Comparison of ENCODE assay signal across 7 mouse cellular contexts in genomic region chr2:84799041-84799561, GRCm38 (mm10). TPM values are rescaled to one million over a fixed set of nuclear protein-coding genes. Genes with fewer than 3 reads are reported as not detected.
DNase-seq lines count a peak whose midpoint lies in the region; ATAC-seq and TF ChIP-seq lines count a peak whose summit lies in the region.

No protein-coding gene starts in this region.

- H3K4me3 ChIP-seq in gastrocnemius, adult 2 months = peak overlapping the region; percentile 88
- H3K4me3 ChIP-seq in macrophage (ENCODE audit: inconsistent target) = peak overlapping the region; percentile 83

- peak; percentile 76 for ATAC-seq in common myeloid progenitor, adult 5-6 weeks (replicated peaks; ENCODE audit: low read depth, poor library complexity, severe bottlenecking)

- 0% methylated on average over 14 of the region's 16 CpGs for WGBS in macrophage (ENCODE audit: missing documents)

- peaks cover 31% of the 10 kb centered on the region for H3K79me2 ChIP-seq in macrophage (ENCODE audit: inconsistent target)

- peak overlapping the region; percentile 81 for H3K27ac ChIP-seq in gastrocnemius, adult 2 months
- H3K27ac ChIP-seq in macrophage = peak overlapping the region; percentile 80

- peak; percentile 82 for TF ChIP-seq CTCF in gastrocnemius, adult 2 months (IDR thresholded peaks at IDR 0.05)

- intact Hi-C loops in gastrocnemius, adult 2 months (cut with DNase I) = loop anchor here (5.0 kb wide), 2 partner anchors 57 to 342 kb away; partner anchors contain the start of gene Gm19426

- peak; percentile 49 to 55 for DNase-seq in adrenal gland, adult 18-20 months (ENCODE audit: low spot score in 2 of 2)
- DNase-seq in gastrocnemius, adult 2 months = peak; percentile 57
- DNase-seq in hindlimb bud, embryonic 11.5 days (ENCODE audit: extremely low spot score, low read depth, low spot score) = peak; percentile 61
- peak; percentile 61 to 71 for DNase-seq in left cerebral cortex, adult 18-20 months (ENCODE audit: low spot score in 2 of 2)
- peak; percentile 31 for DNase-seq in right cerebral cortex, postnatal 14 days

- H3K36me3 ChIP-seq in macrophage (ENCODE audit: inconsistent target) = peaks cover 22% of the 10 kb centered on the region

RNA-seq across cellular contexts. Expression of gene Ube2l6, which starts 0.5 kb away (rescaled TPM):
- 10 to 100 TPM; 17.6 to 26.4 TPM for total RNA-seq in adrenal gland, adult 18-20 months (2021)
- 20.6 and 24.7 TPM in 2 replicates for total RNA-seq in common myeloid progenitor, adult 5-6 weeks (2017)
- total RNA-seq in gastrocnemius, adult 2 months (2021) = 1 to 10 TPM; 2.0 to 3.8 TPM
- total RNA-seq in left cerebral cortex, adult 18-20 months (2021) = 1 to 10 TPM; 8.2 to 8.5 TPM
- total RNA-seq in macrophage (2018; cell fraction: chromatin; rRNA removed) = 10 to 100 TPM in 24 of 26 experiments, 1 to 10 TPM in 2; 3.9 to 92.3 (median 46.7) TPM
- 100 to 1,000 TPM in 22 of 26 experiments, 10 to 100 TPM in 4; 83.2 to 417 (median 233) TPM for total RNA-seq in macrophage (2018; cell fraction: cytosol; rRNA removed)
- total RNA-seq in macrophage (2018; cell fraction: nucleus; rRNA removed) = 100 to 1,000 TPM in 14 of 26 experiments, 10 to 100 TPM in 12; 33.9 to 328 (median 145) TPM
- 74.5 to 138 TPM (median 98.4 TPM) in 3 replicates for polyA plus RNA-seq in macrophage (2018)

RNA-seq across cellular contexts. Expression of gene Smtnl1, which starts 23.4 kb away (rescaled TPM):
- total RNA-seq in adrenal gland, adult 18-20 months (2021) = under 1 TPM in 1 of 2 experiments, not detected in 1; 0.32 TPM
- total RNA-seq in common myeloid progenitor, adult 5-6 weeks (2017) = not detected in 2 replicates
- total RNA-seq in gastrocnemius, adult 2 months (2021) = 100 to 1,000 TPM in 1 of 2 experiments, 10 to 100 TPM in 1; 53.0 to 125 TPM
- not detected for total RNA-seq in left cerebral cortex, adult 18-20 months (2021)
- total RNA-seq in macrophage (2018; cell fraction: chromatin; rRNA removed) = not detected
- total RNA-seq in macrophage (2018; cell fraction: cytosol; rRNA removed) = not detected
- not detected for total RNA-seq in macrophage (2018; cell fraction: nucleus; rRNA removed)
- not detected in 3 replicates for polyA plus RNA-seq in macrophage (2018)

RNA-seq across cellular contexts. Expression of gene Serping1, which starts 23.9 kb away (rescaled TPM):
- total RNA-seq in adrenal gland, adult 18-20 months (2021) = 100 to 1,000 TPM in 1 of 2 experiments, 10 to 100 TPM in 1; 78.6 to 115 TPM
- not detected in 2 replicates for total RNA-seq in common myeloid progenitor, adult 5-6 weeks (2017)
- 10 to 100 TPM; 52.3 to 82.6 TPM for total RNA-seq in gastrocnemius, adult 2 months (2021)
- 1 to 10 TPM; 8.5 to 9.2 TPM for total RNA-seq in left cerebral cortex, adult 18-20 months (2021)
- 1 to 10 TPM in 1 of 26 experiments, under 1 TPM in 1, not detected in 24; 0.25 to 3.7 TPM for total RNA-seq in macrophage (2018; cell fraction: chromatin; rRNA removed)
- total RNA-seq in macrophage (2018; cell fraction: cytosol; rRNA removed) = under 1 TPM in 9 of 26 experiments, not detected in 17; 0.09 to 0.33 (median 0.14) TPM
- total RNA-seq in macrophage (2018; cell fraction: nucleus; rRNA removed) = 1 to 10 TPM in 1 of 26 experiments, under 1 TPM in 6, not detected in 19; 0.24 to 1.7 (median 0.42) TPM
- polyA plus RNA-seq in macrophage (2018) = 0.07 TPM in 1 of 3 replicates, not detected in the others

RNA-seq across cellular contexts. Expression of gene Timm10, which starts 27.7 kb away (rescaled TPM):
- 10 to 100 TPM; 45.8 to 59.0 TPM for total RNA-seq in adrenal gland, adult 18-20 months (2021)
- 43.7 and 48.9 TPM in 2 replicates for total RNA-seq in common myeloid progenitor, adult 5-6 weeks (2017)
- total RNA-seq in gastrocnemius, adult 2 months (2021) = 10 to 100 TPM; 42.0 to 57.7 TPM
- 10 to 100 TPM; 46.9 to 57.8 TPM for total RNA-seq in left cerebral cortex, adult 18-20 months (2021)
- total RNA-seq in macrophage (2018; cell fraction: chromatin; rRNA removed) = 1 to 10 TPM in 23 of 26 experiments, not detected in 3; 1.6 to 7.8 (median 4.2) TPM
- total RNA-seq in macrophage (2018; cell fraction: cytosol; rRNA removed) = 10 to 100 TPM; 23.5 to 36.3 (median 30.4) TPM
- 10 to 100 TPM in 17 of 26 experiments, 1 to 10 TPM in 9; 3.2 to 20.1 (median 11.0) TPM for total RNA-seq in macrophage (2018; cell fraction: nucleus; rRNA removed)
- polyA plus RNA-seq in macrophage (2018) = 22.0 to 55.9 TPM (median 31.3 TPM) in 3 replicates

RNA-seq across cellular contexts. Expression of gene Slc43a1, which starts 39.5 kb away (rescaled TPM):
- total RNA-seq in adrenal gland, adult 18-20 months (2021) = 1 to 10 TPM; 9.3 to 9.4 TPM
- total RNA-seq in common myeloid progenitor, adult 5-6 weeks (2017) = 21.0 and 23.4 TPM in 2 replicates
- 10 to 100 TPM in 1 of 2 experiments, 1 to 10 TPM in 1; 6.3 to 11.6 TPM for total RNA-seq in gastrocnemius, adult 2 months (2021)
- total RNA-seq in left cerebral cortex, adult 18-20 months (2021) = under 1 TPM; 0.21 to 0.23 TPM
- under 1 TPM in 2 of 26 experiments, not detected in 24; 0.29 to 0.57 TPM for total RNA-seq in macrophage (2018; cell fraction: chromatin; rRNA removed)
- total RNA-seq in macrophage (2018; cell fraction: cytosol; rRNA removed) = under 1 TPM in 1 of 26 experiments, not detected in 25; 0.05 TPM
- total RNA-seq in macrophage (2018; cell fraction: nucleus; rRNA removed) = not detected
- 0.10 to 0.20 TPM in 2 of 3 replicates, not detected in the other for polyA plus RNA-seq in macrophage (2018)

Comparison
In these comparisons a context has a peak if more than half of its experiments do, and no peak if none do; other contexts are left out.
1. Peak in every context shown above with its lines: DNase-seq, ATAC-seq, H3K4me3 ChIP-seq and H3K27ac ChIP-seq.
2. RNA of gene Smtnl1, which starts 23.4 kb away (total RNA-seq): 53.0 to 125 TPM in gastrocnemius, adult 2 months; 0.32 TPM in adrenal gland, adult 18-20 months, not detected in common myeloid progenitor, adult 5-6 weeks and not detected in left cerebral cortex, adult 18-20 months; every median in the first group is over 10 times any median in the second.
3. RNA of gene Serping1, which starts 23.9 kb away (total RNA-seq): 78.6 to 115 TPM in adrenal gland, adult 18-20 months and 52.3 to 82.6 TPM in gastrocnemius, adult 2 months; 8.5 to 9.2 TPM in left cerebral cortex, adult 18-20 months and not detected in common myeloid progenitor, adult 5-6 weeks; every median in the first group is over 4 times any median in the second.